Comparison of ENCODE assay signal across 1 mouse cellular context in the genomic region with DNA sequence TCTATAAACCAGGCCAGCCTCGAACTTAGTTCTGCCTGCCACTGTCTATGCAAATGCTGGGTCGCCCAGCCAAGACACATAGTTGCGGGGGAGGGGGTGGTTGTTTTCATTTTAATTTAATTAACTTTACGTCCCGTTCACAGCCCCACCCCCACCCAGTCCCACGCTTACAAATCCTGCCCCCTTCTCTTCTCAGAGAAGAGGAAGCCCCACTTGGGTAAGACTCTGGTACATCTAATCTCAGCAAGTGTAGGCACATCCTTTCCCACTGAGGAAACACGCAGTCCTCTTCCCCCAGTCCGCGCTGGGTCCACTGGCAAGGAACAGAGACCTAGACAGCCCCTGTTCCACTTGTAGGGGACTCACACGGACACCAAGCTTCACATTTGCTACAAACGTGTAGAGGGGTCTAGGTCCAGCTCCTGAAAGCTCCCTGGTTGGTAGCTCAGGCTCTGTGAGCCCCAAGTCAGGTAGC.
TF ChIP-seq lines count a peak whose summit lies in the region.

No protein-coding gene starts in this region.

TF ChIP-seq in CH12.LX, 34 proteins besides CTCF, POLR2A, EP300 and RAD21:
- TF ChIP-seq MAZ (IDR thresholded peaks at IDR 0.05; ENCODE audit: low read depth, low read length) (no peak), MXI1 (IDR thresholded peaks at IDR 0.05; ENCODE audit: low read depth, low read length) (no peak), MYC (IDR thresholded peaks at IDR 0.05; ENCODE audit: low read depth, low read length) (peak; percentile 8; the same call in 1 of the 2 replicates), CHD2 (IDR thresholded peaks at IDR 0.05; ENCODE audit: low read length) (peak; percentile 43; the same call in 1 of the 2 replicates)
